Mouse (Mus musculus) spleen, postnatal 36 days (tissue): ENCODE measurements at regions not wholly inside any gene's neighbourhood (a gene's known extent, or its start where the extent isn't known, plus 50 kb on each side); places are given as distances from the start of the nearest gene placed in this dataset.

ENCODE experiments used
- DNase-seq, 2 experiments: peaks; one replicate each; pipeline ENCODE4 v3.0.0; 2022; ENCODE audit warnings: low spot score in 2 of 2, mixed read lengths in 1 of 2

GRCm38 (mm10) chr15:97127771-97128170 is 72.0 kb upstream of the Slc38a4 start:
- no peak for DNase-seq

GRCm38 (mm10) chr15:97125836-97126822 is 70.4 kb upstream of the Slc38a4 start:
- DNase-seq = no peak

GRCm38 (mm10) chr15:97122263-97122662 is 66.5 kb upstream of the Slc38a4 start:
- no peak for DNase-seq

GRCm38 (mm10) chr15:97112452-97113200 is 56.9 kb upstream of the Slc38a4 start:
- no peak for DNase-seq

GRCm38 (mm10) chr15:97111320-97112192 is 55.8 kb upstream of the Slc38a4 start:
- no peak for DNase-seq

GRCm38 (mm10) chr15:97107779-97108178 is 52.0 kb upstream of the Slc38a4 start:
- DNase-seq = no peak

- DNase-seq = no peak
These were observed 50.8 kb upstream of the Slc38a4 start for GRCm38 (mm10) chr15:97106556-97106955.
